Mouse (Mus musculus): ENCODE measurements around the gene Tbx6. TPM values are rescaled to one million over a fixed set of nuclear protein-coding genes. Genes with fewer than 3 reads are reported as not detected.
"Not testable (repeated sequence)": the region's sequence is repeated elsewhere in the genome, so short reads cannot be mapped to it uniquely, and the experiment has no call there.

Gene Tbx6
- polyA plus RNA-seq, 1 experiment = 13.7 TPM

- Histone ChIP-seq H3K4me1 (ENCODE audit: control insufficient read depth, insufficient read depth, low read length) (peaks cover 7% of the 10 kb centered on the region), H3K4me3 (replicated peaks; ENCODE audit: control insufficient read depth, low read depth, low read length) (no peak overlapping the region), H3K27ac (ENCODE audit: control insufficient read depth, insufficient read depth, low read depth, low read length, poor library complexity) (no peak overlapping the region)
- TF ChIP-seq CTCF (IDR thresholded peaks at IDR 0.05; ENCODE audit: control insufficient read depth, insufficient read depth, low read length) (no peak), POLR2A (IDR thresholded peaks at IDR 0.05; ENCODE audit: borderline replicate concordance, control insufficient read depth, low read depth, low read length) (no peak)
- WGBS = 22% methylated on average over 2 of the region's 2 CpGs
Measured at GRCm38 (mm10) chr7:126774463-126774862, 6.8 kb upstream of the Tbx6 start.

GRCm38 (mm10) chr7:126775185-126775977 lies 5.9 kb upstream of the Tbx6 start:
- TF ChIP-seq CTCF (IDR thresholded peaks at IDR 0.05; ENCODE audit: control insufficient read depth, insufficient read depth, low read length) (peak; percentile 57), POLR2A (IDR thresholded peaks at IDR 0.05; ENCODE audit: borderline replicate concordance, control insufficient read depth, low read depth, low read length) (no peak)
- 50% methylated on average over 10 of the region's 10 CpGs for WGBS
- Histone ChIP-seq H3K4me1 (ENCODE audit: control insufficient read depth, insufficient read depth, low read length) (peaks cover 10% of the 10 kb centered on the region), H3K27ac (ENCODE audit: control insufficient read depth, insufficient read depth, low read depth, low read length, poor library complexity) (no peak overlapping the region), H3K4me3 (replicated peaks; ENCODE audit: control insufficient read depth, low read depth, low read length) (no peak overlapping the region)

- no peak for TF ChIP-seq CTCF (IDR thresholded peaks at IDR 0.05; ENCODE audit: control insufficient read depth, insufficient read depth, low read length)
- TF ChIP-seq POLR2A (IDR thresholded peaks at IDR 0.05; ENCODE audit: borderline replicate concordance, control insufficient read depth, low read depth, low read length) = no peak
- no peak overlapping the region for H3K4me3 ChIP-seq (replicated peaks; ENCODE audit: control insufficient read depth, low read depth, low read length)
- peaks cover 10% of the 10 kb centered on the region for H3K4me1 ChIP-seq (ENCODE audit: control insufficient read depth, insufficient read depth, low read length)
- 75% methylated on average over 3 of the region's 3 CpGs for WGBS
- no peak overlapping the region for H3K27ac ChIP-seq (ENCODE audit: control insufficient read depth, insufficient read depth, low read depth, low read length, poor library complexity)
Measured at GRCm38 (mm10) chr7:126775978-126776234, 5.4 kb upstream of the Tbx6 start.

GRCm38 (mm10) chr7:126776598-126777057 lies 4.7 kb upstream of the Tbx6 start, which contains the start of gene Ypel3:
Gene Ypel3, plus strand, starts transcription at chr7:126776955.
- H3K27ac ChIP-seq (ENCODE audit: control insufficient read depth, insufficient read depth, low read depth, low read length, poor library complexity) = peak within 1 kb of the TSS; percentile 88
- under 1% methylated on average over 36 of the region's 37 CpGs for WGBS
- TF ChIP-seq POLR2A (IDR thresholded peaks at IDR 0.05; ENCODE audit: borderline replicate concordance, control insufficient read depth, low read depth, low read length) = peak; percentile 86; the same call in 1 of the 2 replicates
- TF ChIP-seq CTCF (IDR thresholded peaks at IDR 0.05; ENCODE audit: control insufficient read depth, insufficient read depth, low read length) = no peak
- H3K4me3 ChIP-seq (replicated peaks; ENCODE audit: control insufficient read depth, low read depth, low read length) = peak within 1 kb of the TSS; percentile 83
- peaks cover 10% of the 10 kb centered on the region for H3K4me1 ChIP-seq (ENCODE audit: control insufficient read depth, insufficient read depth, low read length)

GRCm38 (mm10) chr7:126777476-126777875 lies 3.8 kb upstream of the Tbx6 start:
- peak overlapping the region; percentile 88 for H3K27ac ChIP-seq (ENCODE audit: control insufficient read depth, insufficient read depth, low read depth, low read length, poor library complexity)
- WGBS = 41% methylated on average over 10 of the region's 10 CpGs
- H3K4me3 ChIP-seq (replicated peaks; ENCODE audit: control insufficient read depth, low read depth, low read length) = peak overlapping the region; percentile 83
- TF ChIP-seq CTCF (IDR thresholded peaks at IDR 0.05; ENCODE audit: control insufficient read depth, insufficient read depth, low read length) (no peak), POLR2A (IDR thresholded peaks at IDR 0.05; ENCODE audit: borderline replicate concordance, control insufficient read depth, low read depth, low read length) (0 out of 2 replicates have a peak, but pooled peaks have one; percentile 26)
- peaks cover 10% of the 10 kb centered on the region for H3K4me1 ChIP-seq (ENCODE audit: control insufficient read depth, insufficient read depth, low read length)

- no peak overlapping the region; the same call in 1 of the 2 replicates for H3K27ac ChIP-seq (ENCODE audit: control insufficient read depth, insufficient read depth, low read depth, low read length, poor library complexity)
- H3K4me3 ChIP-seq (replicated peaks; ENCODE audit: control insufficient read depth, low read depth, low read length) = no peak overlapping the region
- no peak for TF ChIP-seq CTCF (IDR thresholded peaks at IDR 0.05; ENCODE audit: control insufficient read depth, insufficient read depth, low read length)
- TF ChIP-seq POLR2A (IDR thresholded peaks at IDR 0.05; ENCODE audit: borderline replicate concordance, control insufficient read depth, low read depth, low read length) = no peak
- WGBS = 94% methylated on average over 3 of the region's 3 CpGs
- peaks cover 10% of the 10 kb centered on the region for H3K4me1 ChIP-seq (ENCODE audit: control insufficient read depth, insufficient read depth, low read length)
Measured at GRCm38 (mm10) chr7:126778147-126778546, 3.1 kb upstream of the Tbx6 start.

GRCm38 (mm10) chr7:126779101-126779500 lies 2.2 kb upstream of the Tbx6 start:
- H3K27ac ChIP-seq (ENCODE audit: control insufficient read depth, insufficient read depth, low read depth, low read length, poor library complexity); H3K4me1 ChIP-seq (ENCODE audit: control insufficient read depth, insufficient read depth, low read length); H3K4me3 ChIP-seq (replicated peaks; ENCODE audit: control insufficient read depth, low read depth, low read length): not testable (repeated sequence)
- WGBS = 84% methylated on average over 7 of the region's 7 CpGs

GRCm38 (mm10) chr7:126779983-126780970 lies 1.0 kb upstream of the Tbx6 start:
- WGBS = 6% methylated on average over 21 of the region's 21 CpGs
- H3K27ac ChIP-seq (ENCODE audit: control insufficient read depth, insufficient read depth, low read depth, low read length, poor library complexity) = no peak overlapping the region
- H3K4me3 ChIP-seq (replicated peaks; ENCODE audit: control insufficient read depth, low read depth, low read length) = peak overlapping the region; percentile 25
- H3K4me1 ChIP-seq (ENCODE audit: control insufficient read depth, insufficient read depth, low read length) = peaks cover 7% of the 10 kb centered on the region
- TF ChIP-seq CTCF (IDR thresholded peaks at IDR 0.05; ENCODE audit: control insufficient read depth, insufficient read depth, low read length) (peak; percentile 91), POLR2A (IDR thresholded peaks at IDR 0.05; ENCODE audit: borderline replicate concordance, control insufficient read depth, low read depth, low read length) (peak; percentile 27; the same call in 1 of the 2 replicates)

Data from bone marrow, adult 2 months (tissue).